Mouse (Mus musculus) heart, adult 2 months (tissue): ENCODE measurements around the gene Qsox2.

ENCODE experiments used
- CTCF ChIP-seq: fragments of 200-600 bp; IDR thresholded peaks from 2 replicates; pipeline ENCODE4 v1.8.1; 2022; ENCODE audit warnings: antibody characterized with exemption, mild to moderate bottlenecking, moderate library complexity
- POLR2A ChIP-seq: fragments of 200-500 bp; IDR thresholded peaks from 2 replicates; pipeline ENCODE4 v1.6.1; 2011; ENCODE audit warnings: mild to moderate bottlenecking, low read depth, low read length, control low read depth; ENCODE audit not compliant: insufficient read depth

GRCm38 (mm10) chr2:26214526-26214925 lies 22.8 kb downstream of the Qsox2 start:
- TF ChIP-seq CTCF (no peak), POLR2A (no peak)
